Mouse (Mus musculus) ES-E14 (cell line): ENCODE data around the gene Shisal2a.

ENCODE experiments used
- MAFK ChIP-seq: IDR thresholded peaks from 2 replicates; pipeline ENCODE4 v1.6.1; 2014; ENCODE audit warnings: mild to moderate bottlenecking, low read depth, low read length, inconsistent platforms; ENCODE audit not compliant: insufficient read depth
- ZNF384 ChIP-seq: IDR thresholded peaks from 2 replicates; pipeline ENCODE4 v1.6.1; 2012; ENCODE audit warnings: low read depth, low read length, inconsistent platforms

GRCm38 (mm10) chr4:108388741-108389140 lies 5.6 kb upstream of the Shisal2a start:
- TF ChIP-seq MAFK (no peak), ZNF384 (no peak)
